Mouse (Mus musculus) embryonic facial prominence, embryonic 12.5 days (tissue): Measurements from ENCODE around the gene Nt5c1a. TPM values are rescaled to one million over a fixed set of nuclear protein-coding genes. Genes with fewer than 3 reads are reported as not detected.

Source experiments
- ATAC-seq: fragments of 200-750 bp; cut with Nextera tagmentation; 2 replicates; pipeline ENCODE4 v1.8.0; 2017; ENCODE audit not compliant: insufficient number of reproducible peaks, insufficient read depth, low FRiP score, low TSS enrichment
- H3K27ac ChIP-seq: fragments of 300-500 bp; sonication (generic); 2 replicates; pipeline ENCODE4 v1.5.1; 2016; ENCODE audit warnings: mild to moderate bottlenecking
- H3K27me3 ChIP-seq: fragments of 300-500 bp; sonication (generic); 2 replicates; pipeline ENCODE4 v1.6.1; 2016; ENCODE audit warnings: mild to moderate bottlenecking, moderate library complexity
- H3K36me3 ChIP-seq: fragments of 300-500 bp; sonication (generic); 2 replicates; pipeline ENCODE4 v1.6.1; 2016; ENCODE audit warnings: mild to moderate bottlenecking
- H3K4me1 ChIP-seq: fragments of 300-500 bp; sonication (generic); 2 replicates; pipeline ENCODE4 v1.6.1; 2016
- H3K4me2 ChIP-seq: fragments of 300-500 bp; sonication (generic); replicated peaks from 2 replicates; pipeline ENCODE4 v1.6.1; 2016; ENCODE audit warnings: mild to moderate bottlenecking, moderate library complexity
- H3K4me3 ChIP-seq: fragments of 300-500 bp; sonication (generic); 2 replicates; pipeline ENCODE4 v1.5.1; 2016; ENCODE audit warnings: mild to moderate bottlenecking
- H3K9ac ChIP-seq: fragments of 300-500 bp; sonication (generic); 2 replicates; pipeline ENCODE4 v1.6.1; 2016; ENCODE audit warnings: mild to moderate bottlenecking, moderate library complexity
- H3K9me3 ChIP-seq: fragments of 300-500 bp; sonication (generic); 2 replicates; pipeline ENCODE4 v1.6.1; 2016; ENCODE audit warnings: mild to moderate bottlenecking, moderate library complexity
- WGBS: fragments of 180-500 bp; shearing (Covaris S2); methylation state at CpG from one replicate; pipeline ENCODE4 v1.1.7; 2016; 5-methylcytosine and 5-hydroxymethylcytosine counted together
- polyA plus RNA-seq: library from polyadenylated mRNA; unstranded; fragments of >200 nt; fragmentation: Nextera tagmentation; extraction: Ambion mirVana; gene quantifications from 2 replicates; pipeline ENCODE4 v1.2.1, GENCODE M21; 2016

Gene Nt5c1a
- polyA plus RNA-seq, 1 experiment from 2014 or later: not detected

DNA sequence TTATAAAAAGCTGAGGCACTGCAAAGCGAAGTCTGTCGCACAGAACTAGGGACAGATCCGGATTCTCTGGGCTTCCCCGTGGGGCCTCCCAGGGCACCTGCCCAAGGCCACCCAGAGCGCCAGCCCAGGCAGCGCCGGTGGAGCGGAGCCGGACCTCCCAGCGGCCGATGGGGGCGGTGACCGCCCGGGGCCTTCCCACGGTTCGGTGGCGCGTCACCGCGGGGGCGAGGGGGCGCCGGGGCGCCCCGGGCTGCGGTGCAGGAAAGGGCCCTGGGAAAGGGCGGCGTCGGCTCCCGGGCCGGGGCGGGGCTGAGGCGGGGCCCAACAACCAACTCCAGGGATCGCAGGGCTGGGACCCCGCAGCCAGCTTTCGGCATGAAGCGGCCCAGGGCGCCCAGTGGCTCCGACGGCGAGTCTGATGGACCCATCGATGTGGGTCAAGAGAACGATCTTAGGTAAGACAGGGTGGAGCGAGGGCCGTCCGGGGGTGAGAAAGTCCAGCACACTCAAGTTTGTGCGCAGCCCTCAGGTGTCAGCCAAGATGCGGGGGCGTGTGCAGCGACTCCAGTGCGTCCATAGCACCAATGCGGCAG lies 32.3 kb downstream of the Nt5c1a start, which contains the start of gene Heyl:
Heyl (plus strand) TSS at position 65 of the 593 bp plus-strand sequence.
- WGBS: 2% methylated on average over 51 of the region's 52 CpGs
- Histone ChIP-seq H3K4me3 (peak within 1 kb of the TSS; percentile 44), H3K9ac (peak within 1 kb of the TSS; percentile 41), H3K4me2 (peak within 1 kb of the TSS; percentile 87), H3K9me3 (no peaks in the 10 kb centered on the region), H3K27me3 (peaks cover 30% of the 10 kb centered on the region), H3K4me1 (peaks cover 25% of the 10 kb centered on the region), H3K36me3 (no peaks in the 10 kb centered on the region), H3K27ac (no peak within 1 kb of the TSS)
- ATAC-seq: no peak

DNA sequence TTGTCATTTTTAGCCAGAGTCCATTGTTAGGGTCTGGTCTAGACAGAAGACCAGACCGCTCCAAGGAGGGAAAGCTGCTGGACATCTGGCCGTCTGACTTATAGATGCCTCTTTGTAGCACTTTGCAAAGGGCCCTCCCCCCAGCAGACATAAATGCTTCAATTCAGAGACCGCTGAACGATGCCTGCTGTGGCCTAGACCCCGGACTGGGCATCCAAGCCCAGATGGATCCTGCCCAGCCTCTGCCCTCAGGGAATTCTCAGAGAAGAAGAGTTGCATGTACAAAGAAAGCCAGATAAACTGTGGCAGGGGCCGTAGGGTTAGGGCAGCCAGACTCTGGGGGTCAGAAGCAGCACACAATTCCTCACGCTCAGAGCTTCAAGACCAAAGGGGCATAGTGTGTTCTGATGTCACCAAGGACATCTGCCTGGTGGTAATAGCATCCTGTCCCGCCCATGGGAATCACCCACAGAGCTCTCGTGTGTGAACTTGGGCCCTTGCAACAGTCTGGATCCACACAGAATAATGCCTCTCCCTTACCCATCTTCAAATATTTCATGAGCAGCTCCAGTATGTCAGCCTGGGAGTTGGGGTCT lies 34.6 kb downstream of the Nt5c1a start:
- WGBS: 34% methylated on average over 9 of the region's 9 CpGs
- Histone ChIP-seq H3K4me3 (no peak overlapping the region), H3K9ac (no peak overlapping the region), H3K27me3 (peaks cover 35% of the 10 kb centered on the region), H3K36me3 (no peaks in the 10 kb centered on the region), H3K9me3 (no peaks in the 10 kb centered on the region), H3K4me2 (no peak overlapping the region), H3K27ac (no peak overlapping the region), H3K4me1 (peaks cover 40% of the 10 kb centered on the region)
- ATAC-seq: no peak

GRCm38 (mm10) chr4:123236431-123237031 lies 35.2 kb downstream of the Nt5c1a start:
- H3K36me3 ChIP-seq: no peaks in the 10 kb centered on the region
- H3K9ac ChIP-seq: no peak overlapping the region
- H3K9me3 ChIP-seq: no peaks in the 10 kb centered on the region
- ATAC-seq: no peak
- no peak overlapping the region for H3K4me2 ChIP-seq
- no peak overlapping the region for H3K4me3 ChIP-seq
- H3K27ac ChIP-seq: no peak overlapping the region
- WGBS: 76% methylated on average over 13 of the region's 13 CpGs
- H3K4me1 ChIP-seq: peaks cover 40% of the 10 kb centered on the region
- peaks cover 35% of the 10 kb centered on the region for H3K27me3 ChIP-seq

DNA sequence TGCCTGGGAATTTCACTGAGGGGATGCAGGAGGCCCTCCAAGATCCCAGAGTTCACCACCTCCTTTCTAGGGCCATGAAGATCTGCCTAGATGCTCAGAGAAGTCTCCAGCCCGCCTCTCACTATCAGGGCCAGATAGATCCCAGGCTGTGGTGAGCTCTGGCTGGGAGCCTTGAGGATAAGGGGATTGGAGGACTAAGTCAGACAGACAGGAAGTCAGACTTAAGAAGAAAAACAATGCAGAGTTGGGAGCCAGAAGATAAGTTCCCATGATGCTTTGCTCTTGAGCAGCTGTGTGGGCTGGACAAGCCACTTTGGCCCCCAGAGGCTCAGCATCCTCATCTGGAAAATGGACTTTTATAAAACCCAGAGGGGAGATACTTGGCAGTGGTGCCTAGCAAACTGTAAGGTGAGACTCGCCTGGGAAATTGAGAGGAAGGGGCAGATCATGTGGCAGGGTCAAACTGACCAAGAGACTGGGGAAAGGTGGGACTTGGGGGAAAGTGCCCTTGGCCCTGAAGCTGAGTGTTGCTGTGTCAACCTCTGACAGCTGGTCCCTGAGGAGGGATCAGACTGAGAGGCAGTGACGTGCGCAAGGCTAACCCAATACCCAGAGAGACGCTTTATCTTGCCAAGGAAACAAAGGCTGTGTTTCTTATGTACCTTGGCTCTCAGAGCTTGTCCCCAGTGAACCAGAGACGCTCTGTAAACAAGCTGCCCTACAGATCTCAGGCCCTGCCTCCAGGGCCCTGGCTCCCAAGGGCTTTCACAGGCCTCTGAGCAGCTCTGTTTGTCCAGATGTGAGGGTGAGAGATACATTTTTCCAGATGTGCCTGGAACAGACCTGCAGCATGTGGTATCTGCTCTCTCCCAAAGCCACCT lies 36.3 kb downstream of the Nt5c1a start:
- Histone ChIP-seq H3K4me2 (no peak overlapping the region), H3K36me3 (no peaks in the 10 kb centered on the region), H3K9me3 (no peaks in the 10 kb centered on the region), H3K27me3 (peaks cover 29% of the 10 kb centered on the region), H3K4me1 (peaks cover 40% of the 10 kb centered on the region), H3K4me3 (no peak overlapping the region), H3K9ac (no peak overlapping the region), H3K27ac (no peak overlapping the region; the same call in 1 of the 2 replicates)
- ATAC-seq: no peak
- 35% methylated on average over 6 of the region's 6 CpGs for WGBS

DNA sequence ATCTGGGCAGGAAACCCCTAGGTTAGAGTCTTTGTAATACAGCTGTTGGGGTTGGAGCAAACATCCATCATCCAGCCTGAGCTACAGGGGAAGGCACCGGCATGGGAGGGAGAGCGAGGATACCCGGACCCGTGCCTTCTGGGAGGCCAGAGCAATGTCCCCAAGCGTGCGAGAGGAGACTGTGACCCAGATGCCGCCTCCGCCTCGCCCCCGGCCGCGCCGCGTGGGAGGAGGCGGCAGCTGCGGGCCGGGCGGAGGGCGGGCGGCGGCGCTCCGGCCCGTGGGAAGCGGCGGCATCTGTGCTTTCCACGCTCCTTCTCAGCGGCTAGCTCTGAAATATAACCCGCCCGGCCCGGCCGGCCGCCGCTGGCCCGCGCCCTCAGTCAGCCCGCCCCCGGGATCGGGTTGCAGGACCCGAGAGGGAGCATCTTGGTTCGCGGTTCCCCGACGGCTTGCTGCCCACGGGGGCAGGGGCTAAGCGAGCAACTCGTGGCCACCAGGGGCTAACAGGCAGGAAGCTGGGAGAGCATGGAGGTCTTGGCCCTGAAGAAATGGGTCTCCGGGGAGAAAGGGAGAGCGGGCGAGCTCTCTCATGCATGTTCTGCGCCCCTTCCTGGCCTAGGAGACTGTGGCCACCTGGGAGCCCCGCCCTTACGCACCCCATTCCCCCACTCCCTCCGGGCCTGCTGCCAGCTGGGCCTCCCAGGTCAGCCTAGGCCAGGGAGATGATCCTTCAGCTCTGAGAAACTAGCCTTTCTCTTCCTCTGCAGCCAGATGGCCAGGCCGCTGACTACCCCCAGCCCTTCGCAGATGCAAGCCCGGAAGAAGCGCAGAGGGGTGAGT lies 38.3 kb downstream of the Nt5c1a start:
- ATAC-seq: peak; percentile 53; the same call in 1 of the 2 replicates
- H3K9me3 ChIP-seq: no peaks in the 10 kb centered on the region
- H3K27ac ChIP-seq: peak overlapping the region; percentile 65
- peak overlapping the region; percentile 26 for H3K4me3 ChIP-seq
- H3K27me3 ChIP-seq: peaks cover 10% of the 10 kb centered on the region
- WGBS: 3% methylated on average over 54 of the region's 58 CpGs
- H3K4me2 ChIP-seq: peak overlapping the region; percentile 59
- peak overlapping the region; percentile 47 for H3K9ac ChIP-seq
- peaks cover 32% of the 10 kb centered on the region for H3K4me1 ChIP-seq
- no peaks in the 10 kb centered on the region for H3K36me3 ChIP-seq

GRCm38 (mm10) chr4:123246221-123246620 lies 44.9 kb downstream of the Nt5c1a start:
- no peak for ATAC-seq
- 82% methylated on average over 7 of the region's 7 CpGs for WGBS

DNA sequence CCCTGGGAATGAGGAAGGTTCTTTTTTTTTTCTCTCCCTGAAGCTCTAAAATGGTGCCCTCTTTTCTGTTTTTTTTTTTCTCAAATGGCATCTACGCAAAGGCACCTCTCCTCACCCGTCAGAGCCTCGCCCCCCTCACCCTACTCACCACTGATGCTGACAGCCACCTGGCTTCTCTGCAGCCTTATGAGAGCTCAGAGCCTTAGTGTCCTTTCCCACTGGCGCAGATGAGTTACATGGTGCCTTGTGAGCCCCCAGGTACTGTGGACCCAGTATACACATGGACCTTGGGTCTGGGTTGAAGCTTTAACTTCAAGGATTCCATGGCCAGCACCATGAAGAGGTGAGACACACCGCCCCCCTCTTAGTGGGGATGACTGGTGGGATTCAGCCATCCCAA lies 45.3 kb downstream of the Nt5c1a start:
- Histone ChIP-seq H3K36me3 (no peaks in the 10 kb centered on the region), H3K4me1 (peaks cover 9% of the 10 kb centered on the region), H3K9ac (no peak overlapping the region), H3K4me2 (no peak overlapping the region), H3K27me3 (no peaks in the 10 kb centered on the region), H3K4me3 (no peak overlapping the region), H3K9me3 (no peaks in the 10 kb centered on the region), H3K27ac (no peak overlapping the region)
- WGBS: 90% methylated on average over 5 of the region's 5 CpGs
- no peak for ATAC-seq

More at GRCm38 (mm10) chr4:123246221-123246620, 44.9 kb downstream of the Nt5c1a start:
- H3K27me3 ChIP-seq: no peaks in the 10 kb centered on the region
- H3K9ac ChIP-seq: no peak overlapping the region
- H3K27ac ChIP-seq: peak overlapping the region; percentile 33; the same call in 1 of the 2 replicates
- no peak overlapping the region for H3K4me2 ChIP-seq
- H3K4me3 ChIP-seq: no peak overlapping the region
- H3K9me3 ChIP-seq: no peaks in the 10 kb centered on the region
- peaks cover 9% of the 10 kb centered on the region for H3K4me1 ChIP-seq
- H3K36me3 ChIP-seq: no peaks in the 10 kb centered on the region

DNA sequence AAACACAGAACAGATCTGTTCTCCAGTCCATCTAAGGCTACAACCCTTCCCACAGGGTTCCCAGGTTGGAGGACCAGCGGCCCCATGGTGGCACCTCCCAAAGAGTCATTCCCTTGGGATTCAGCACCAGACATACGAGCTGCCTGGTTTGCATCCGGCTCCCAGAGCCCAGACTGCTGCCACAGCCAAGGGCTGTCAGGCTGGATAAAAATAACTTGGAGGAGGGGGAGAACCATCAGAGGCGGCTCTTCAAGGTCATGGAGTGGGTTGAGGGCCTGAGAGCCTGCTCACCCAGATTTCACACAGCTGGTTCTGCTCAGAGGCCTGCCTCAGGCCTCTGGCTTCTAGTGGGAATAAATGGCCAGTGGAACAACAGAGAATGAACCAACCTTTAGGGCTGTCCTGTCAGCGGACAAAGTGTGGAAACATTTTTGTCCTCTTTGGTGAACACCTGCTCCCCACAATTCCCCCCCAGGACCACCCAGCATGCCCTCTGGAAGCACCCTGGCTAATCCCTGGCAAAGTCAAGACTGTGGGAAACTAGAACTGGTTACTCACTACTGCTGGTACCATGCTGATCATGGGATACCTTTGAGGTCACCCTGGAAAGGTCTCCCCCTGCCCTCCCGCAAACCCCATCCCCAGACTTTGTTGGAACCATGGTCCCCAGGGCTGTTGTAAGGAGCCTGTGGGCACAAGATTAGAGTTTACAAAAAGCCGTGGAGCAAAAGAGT lies 46.0 kb downstream of the Nt5c1a start:
- H3K9ac ChIP-seq: 0 out of 2 replicates have a peak overlapping the region, but pooled peaks have one; percentile 7
- 37% methylated on average over 7 of the region's 7 CpGs for WGBS
- H3K27me3 ChIP-seq: no peaks in the 10 kb centered on the region
- H3K4me1 ChIP-seq: peaks cover 9% of the 10 kb centered on the region
- no peak overlapping the region for H3K4me2 ChIP-seq
- H3K36me3 ChIP-seq: no peaks in the 10 kb centered on the region
- no peak overlapping the region for H3K4me3 ChIP-seq
- H3K9me3 ChIP-seq: no peaks in the 10 kb centered on the region
- no peak overlapping the region for H3K27ac ChIP-seq
- no peak for ATAC-seq

DNA sequence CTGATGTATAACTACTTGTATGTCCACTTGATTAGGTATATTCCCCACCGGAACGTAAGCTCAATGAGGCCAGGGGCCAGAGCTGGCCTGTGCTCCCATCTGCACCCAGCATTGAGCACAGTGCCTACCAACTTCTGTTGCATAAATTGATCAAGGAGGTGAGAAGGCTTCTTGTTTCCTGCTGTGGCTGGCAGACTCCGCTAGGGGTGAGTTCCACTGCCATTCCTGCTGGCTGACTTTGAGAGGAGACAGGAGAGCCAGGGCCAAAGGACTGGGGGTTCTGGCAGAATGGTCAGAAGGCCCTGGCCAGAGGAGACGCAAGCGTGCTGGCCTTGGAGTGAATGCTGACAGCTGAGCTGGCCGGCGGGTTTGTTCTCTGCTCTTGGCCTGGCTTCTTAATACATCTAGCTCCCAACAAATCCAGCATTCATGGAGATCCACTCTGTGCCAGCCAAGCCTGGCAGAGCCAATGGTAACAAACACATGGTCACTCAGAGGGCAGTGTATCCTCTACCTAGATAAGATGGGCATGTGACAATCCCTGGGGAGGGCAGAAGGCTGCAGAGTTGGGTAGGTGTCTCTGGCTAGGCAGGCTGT lies 47.8 kb downstream of the Nt5c1a start:
- ATAC-seq: no peak
- Histone ChIP-seq H3K27ac (no peak overlapping the region), H3K9ac (no peak overlapping the region), H3K27me3 (no peaks in the 10 kb centered on the region), H3K9me3 (no peaks in the 10 kb centered on the region), H3K4me2 (no peak overlapping the region), H3K4me1 (peaks cover 9% of the 10 kb centered on the region), H3K4me3 (no peak overlapping the region), H3K36me3 (no peaks in the 10 kb centered on the region)
- 76% methylated on average over 7 of the region's 7 CpGs for WGBS

DNA sequence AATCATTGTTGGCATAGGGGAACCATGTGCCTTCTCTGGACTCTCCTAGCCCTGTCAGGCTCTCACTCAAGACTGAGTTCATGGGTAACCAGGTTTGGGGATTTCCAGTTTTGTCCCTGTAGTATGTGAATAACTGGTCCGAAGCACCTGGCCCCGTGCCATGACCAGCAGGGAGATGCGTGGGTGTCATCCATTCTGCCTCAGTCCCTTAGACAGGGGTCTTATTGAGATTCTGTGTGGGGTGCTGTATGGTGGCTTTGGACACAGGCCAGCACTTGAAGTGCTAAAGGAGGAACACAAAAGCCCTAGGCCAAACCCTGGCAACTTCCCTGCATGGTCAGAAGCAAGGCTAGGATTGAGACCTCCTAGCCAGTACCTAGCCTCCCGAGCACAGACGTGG lies 50.9 kb downstream of the Nt5c1a start:
- Histone ChIP-seq H3K9me3 (no peaks in the 10 kb centered on the region), H3K27me3 (no peaks in the 10 kb centered on the region), H3K36me3 (no peaks in the 10 kb centered on the region), H3K9ac (no peak overlapping the region), H3K4me2 (no peak overlapping the region), H3K4me1 (peaks cover 6% of the 10 kb centered on the region), H3K27ac (no peak overlapping the region), H3K4me3 (no peak overlapping the region)
- 92% methylated on average over 5 of the region's 5 CpGs for WGBS
- no peak for ATAC-seq
